Mouse (Mus musculus): ENCODE measurements around the gene Slc25a11.
A peak's percentile ranks its signal among the peaks of the same experiment; 100 is the strongest.

- TF ChIP-seq CTCF (IDR thresholded peaks at IDR 0.05; ENCODE audit: low read depth) (0 out of 2 replicates have a peak, but pooled peaks have one; percentile 13), EP300 (IDR thresholded peaks at IDR 0.05; ENCODE audit: low read depth) (no peak)
Measured at GRCm38 (mm10) chr11:70686901-70687566, 39.8 kb upstream of the Slc25a11 start.

Measured in liver, embryonic 14.5 days (tissue).